Mouse (Mus musculus) spleen, postnatal 10 days (tissue): Measurements from ENCODE around the gene Khnyn.

Experiments
- DNase-seq, 2 experiments: peaks; one replicate each; pipeline ENCODE4 v3.0.0; 2021 to 2022; ENCODE audit warnings: low spot score in 2 of 2

Gene Khnyn

GRCm38 (mm10) chr14:55918240-55919082, 33.7 kb downstream of the Khnyn start:
- peak; percentile 35 to 76 for DNase-seq

DNA sequence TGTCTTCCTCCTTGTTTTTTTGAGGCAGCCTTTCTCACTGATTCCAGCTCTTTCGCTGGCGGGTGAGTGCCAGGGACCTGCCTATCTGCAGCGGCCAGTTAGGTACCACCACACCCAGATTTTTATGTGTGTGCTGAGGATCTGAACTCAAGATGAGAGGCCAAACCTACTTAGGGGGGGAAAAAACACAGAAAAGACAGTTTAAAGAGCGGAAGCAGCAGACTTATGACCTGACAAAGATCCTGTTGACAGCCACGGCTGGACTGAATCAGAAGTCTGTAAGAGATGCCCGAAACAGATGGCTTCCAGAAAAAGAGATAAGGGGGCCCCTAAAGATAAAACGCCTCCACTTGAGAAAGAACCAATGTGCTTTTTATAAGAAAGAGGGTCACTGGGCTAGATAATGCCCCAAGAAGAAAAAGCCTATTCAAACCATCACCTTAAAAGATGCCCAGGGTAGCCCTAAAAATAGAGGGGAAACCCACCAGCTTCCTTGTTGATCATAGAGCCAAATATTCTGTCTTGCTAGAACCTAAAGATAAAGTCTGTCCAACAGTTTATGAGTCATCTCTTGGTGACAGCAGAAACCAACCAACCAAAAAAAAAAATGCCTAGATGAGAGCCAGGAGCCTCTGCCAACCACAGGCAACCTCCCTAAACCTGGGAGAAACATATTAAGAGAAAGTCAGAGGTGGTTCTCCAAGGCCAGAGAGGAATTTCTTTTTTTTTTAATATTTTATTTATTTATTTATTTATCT, 37.9 kb downstream of the Khnyn start:
- peak in 1 of 2 experiments; percentile 42 for DNase-seq

DNA sequence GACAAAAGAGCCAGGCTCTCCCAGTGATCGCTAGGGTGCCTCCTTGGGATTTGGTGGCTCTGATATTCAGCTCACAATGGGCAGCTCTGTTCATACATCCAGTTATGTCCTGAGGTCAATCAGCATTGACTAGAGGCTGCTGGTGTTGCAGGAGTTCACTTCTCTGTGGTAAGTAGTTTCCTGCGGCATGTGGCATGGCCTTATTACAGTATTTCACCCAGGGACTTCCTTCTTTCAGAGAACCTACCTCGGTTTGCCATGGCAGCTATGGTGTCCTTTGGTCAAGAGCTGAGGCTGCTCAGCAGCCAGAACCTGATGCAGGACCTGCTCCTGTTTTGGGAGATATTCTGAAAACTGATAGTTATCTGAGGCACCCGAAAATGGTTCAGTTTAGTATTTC, 42.1 kb downstream of the Khnyn start:
- no peak for DNase-seq

GRCm38 (mm10) chr14:55929263-55929997, 44.7 kb downstream of the Khnyn start:
- DNase-seq, result no peak

- DNase-seq, result no peak
Measured at GRCm38 (mm10) chr14:55933586-55933985, 48.8 kb downstream of the Khnyn start.

DNA sequence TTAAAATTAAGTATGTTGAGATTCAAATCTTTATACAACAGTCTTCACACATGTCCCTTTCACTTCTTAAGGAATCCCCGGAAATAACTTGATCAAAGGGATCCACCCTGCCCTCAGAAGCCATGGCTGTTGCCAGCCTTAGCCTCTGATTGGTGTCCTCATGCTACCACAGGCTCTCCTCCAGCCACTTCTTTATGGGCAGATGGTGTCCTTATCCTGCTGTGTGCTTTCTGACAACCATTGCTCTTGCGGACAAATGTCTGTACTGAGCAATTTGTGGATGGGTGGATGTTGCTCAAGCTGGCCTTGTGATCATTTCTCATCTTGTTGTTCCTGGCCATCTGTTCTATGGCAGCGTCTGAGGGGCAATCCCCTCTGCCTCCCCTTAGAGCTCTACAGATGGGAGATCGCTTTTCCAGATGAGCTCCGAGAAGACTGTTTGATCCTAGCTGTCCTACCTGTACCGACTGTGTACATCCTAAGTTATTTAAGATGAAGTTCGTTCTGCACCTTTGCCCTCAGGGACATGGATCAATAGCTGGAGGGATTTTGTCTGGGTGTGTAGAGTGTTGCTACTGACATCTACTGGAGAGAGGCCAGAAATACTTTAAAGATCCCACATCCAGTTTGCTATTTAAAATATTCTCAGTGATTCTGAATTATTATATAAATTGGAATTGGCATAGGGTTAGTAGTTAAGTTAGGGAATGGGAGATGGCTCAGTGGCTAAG, 55.5 kb downstream of the Khnyn start:
- DNase-seq, result no peak

DNA sequence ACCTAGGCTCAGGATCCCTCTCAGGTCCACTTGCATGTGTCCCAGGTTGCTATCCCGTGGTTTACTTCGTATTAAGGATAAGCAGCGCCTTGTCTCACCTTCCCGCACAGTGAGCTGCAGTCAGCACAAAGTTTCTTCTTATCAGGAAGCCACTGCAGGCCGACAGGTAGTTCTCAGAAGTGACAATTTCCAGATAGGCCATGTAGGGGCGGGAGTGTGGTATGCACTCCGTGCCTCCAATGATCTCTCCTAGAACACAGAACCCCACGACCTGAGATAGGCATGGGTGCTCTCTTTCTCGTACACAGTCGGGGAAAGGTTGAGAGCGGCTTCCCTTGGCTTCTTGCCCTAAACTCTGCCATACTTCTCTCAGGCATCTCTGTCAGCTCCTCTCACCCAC, 58.9 kb downstream of the Khnyn start:
- DNase-seq, result no peak

- no peak for DNase-seq
Measured at GRCm38 (mm10) chr14:55944575-55944974, 59.8 kb downstream of the Khnyn start, which contains the start of gene Cma1. TSS of gene Cma1 (minus strand) at chr14:55944675.

- DNase-seq, result no peak
Measured at GRCm38 (mm10) chr14:55946269-55946969, 61.7 kb downstream of the Khnyn start.
